Mouse (Mus musculus) brain, embryonic 14.5 days (tissue): ENCODE measurements around the gene Kank2.

ENCODE experiments used
- CTCF ChIP-seq: fragments of 200-500 bp; IDR thresholded peaks from 2 replicates; pipeline ENCODE4 v1.5.1; 2012; ENCODE audit warnings: inconsistent platforms, mild to moderate bottlenecking, moderate library complexity, borderline replicate concordance; ENCODE audit not compliant: insufficient read depth, insufficient read length; ENCODE audit errors: extremely low read depth
- POLR2A ChIP-seq: fragments of 200-500 bp; IDR thresholded peaks from 2 replicates; pipeline ENCODE4 v1.6.1; 2012; ENCODE audit warnings: mild to moderate bottlenecking, inconsistent platforms, borderline replicate concordance; ENCODE audit not compliant: poor library complexity, insufficient read depth, insufficient read length, severe bottlenecking; ENCODE audit errors: extremely low read depth

- TF ChIP-seq POLR2A, result no peak
- no peak for TF ChIP-seq CTCF
These were observed 66.3 kb downstream of the Kank2 start for GRCm38 (mm10) chr9:21732288-21732687.
